Mouse (Mus musculus) embryo, embryonic 10 days (tissue): Measurements from ENCODE around the gene Hmgcs2.

Source experiments
- DNase-seq: peaks from one replicate; pipeline ENCODE4 v3.0.0-alpha.2; 2015; ENCODE audit warnings: low spot score

Gene Hmgcs2

GRCm38 (mm10) chr3:98280933-98281678, 871 bp downstream of the Hmgcs2 start:
- DNase-seq: peak; percentile 85

- no peak for DNase-seq
These were observed 2.2 kb downstream of the Hmgcs2 start for GRCm38 (mm10) chr3:98282422-98282821.

GRCm38 (mm10) chr3:98283205-98283604, 3.0 kb downstream of the Hmgcs2 start:
- DNase-seq: no peak

GRCm38 (mm10) chr3:98291044-98291443, 10.8 kb downstream of the Hmgcs2 start:
- no peak for DNase-seq

- DNase-seq: no peak
These were observed 15.7 kb downstream of the Hmgcs2 start for GRCm38 (mm10) chr3:98295965-98296364.

GRCm38 (mm10) chr3:98299391-98300100, 19.3 kb downstream of the Hmgcs2 start:
- DNase-seq: no peak

- DNase-seq: no peak
These were observed 20.0 kb downstream of the Hmgcs2 start for GRCm38 (mm10) chr3:98300266-98300665.

- no peak for DNase-seq
These were observed 21.5 kb downstream of the Hmgcs2 start for GRCm38 (mm10) chr3:98301761-98302160.

GRCm38 (mm10) chr3:98308606-98309005, 28.4 kb downstream of the Hmgcs2 start:
- DNase-seq: no peak

GRCm38 (mm10) chr3:98310456-98310855, 30.2 kb downstream of the Hmgcs2 start:
- no peak for DNase-seq

GRCm38 (mm10) chr3:98312867-98313266, 32.6 kb downstream of the Hmgcs2 start:
- peak; percentile 43 for DNase-seq

- no peak for DNase-seq
These were observed 33.3 kb downstream of the Hmgcs2 start for GRCm38 (mm10) chr3:98313294-98314155.

GRCm38 (mm10) chr3:98315181-98315580, 34.9 kb downstream of the Hmgcs2 start:
- no peak for DNase-seq

GRCm38 (mm10) chr3:98317143-98317542, 36.9 kb downstream of the Hmgcs2 start:
- DNase-seq: no peak

- peak; percentile 70 for DNase-seq
These were observed 39.0 kb downstream of the Hmgcs2 start for GRCm38 (mm10) chr3:98319190-98319589.

GRCm38 (mm10) chr3:98322209-98322608, 42.0 kb downstream of the Hmgcs2 start:
- no peak for DNase-seq

GRCm38 (mm10) chr3:98324235-98324634, 44.0 kb downstream of the Hmgcs2 start:
- DNase-seq: no peak

- DNase-seq: no peak
These were observed 53.8 kb downstream of the Hmgcs2 start for GRCm38 (mm10) chr3:98334010-98334409.

- DNase-seq: no peak
These were observed 55.1 kb downstream of the Hmgcs2 start for GRCm38 (mm10) chr3:98335331-98335730.

- no peak for DNase-seq
These were observed 55.7 kb downstream of the Hmgcs2 start for GRCm38 (mm10) chr3:98335886-98336285.

- peak; percentile 32 for DNase-seq
These were observed 56.7 kb downstream of the Hmgcs2 start for GRCm38 (mm10) chr3:98336661-98337654.
